Mouse (Mus musculus): ENCODE results near the gene Man1c1. TPM values are rescaled to one million over a fixed set of nuclear protein-coding genes. Genes with fewer than 3 reads are reported as not detected.

The Man1c1 gene
- polyA plus RNA-seq, 1 experiment from 2014 or later: 4.7 TPM

- no peak overlapping the region for H3K4me2 ChIP-seq
- no peaks in the 10 kb centered on the region for H3K27me3 ChIP-seq
- peaks cover 20% of the 10 kb centered on the region for H3K4me1 ChIP-seq
- no peaks in the 10 kb centered on the region for H3K36me3 ChIP-seq
- ATAC-seq (ENCODE audit: insufficient number of reproducible peaks, low FRiP score, low TSS enrichment, low read depth): no peak
- H3K27ac ChIP-seq: no peak overlapping the region
- WGBS: 85% methylated on average over 5 of the region's 5 CpGs
- no peak overlapping the region for H3K9ac ChIP-seq
- H3K9me3 ChIP-seq: no peaks in the 10 kb centered on the region
- H3K4me3 ChIP-seq: no peak overlapping the region
These were observed 96.4 kb downstream of the Man1c1 start for GRCm38 (mm10) chr4:134607679-134608078.

GRCm38 (mm10) chr4:134606054-134606453, 98.0 kb downstream of the Man1c1 start:
- Histone ChIP-seq H3K9me3 (no peaks in the 10 kb centered on the region), H3K4me2 (no peak overlapping the region), H3K36me3 (no peaks in the 10 kb centered on the region), H3K27ac (no peak overlapping the region), H3K4me1 (peaks cover 19% of the 10 kb centered on the region), H3K4me3 (no peak overlapping the region), H3K27me3 (no peaks in the 10 kb centered on the region), H3K9ac (no peak overlapping the region)
- 52% methylated on average over 5 of the region's 5 CpGs for WGBS
- ATAC-seq (ENCODE audit: insufficient number of reproducible peaks, low FRiP score, low TSS enrichment, low read depth): no peak

GRCm38 (mm10) chr4:134604472-134604871, 99.6 kb downstream of the Man1c1 start:
- H3K9me3 ChIP-seq: no peaks in the 10 kb centered on the region
- ATAC-seq (ENCODE audit: insufficient number of reproducible peaks, low FRiP score, low TSS enrichment, low read depth): no peak
- H3K4me3 ChIP-seq: no peak overlapping the region
- no peaks in the 10 kb centered on the region for H3K36me3 ChIP-seq
- no peak overlapping the region for H3K4me2 ChIP-seq
- H3K27ac ChIP-seq: no peak overlapping the region
- peaks cover 22% of the 10 kb centered on the region for H3K4me1 ChIP-seq
- WGBS: 35% methylated on average over 4 of the region's 4 CpGs
- H3K9ac ChIP-seq: no peak overlapping the region
- no peaks in the 10 kb centered on the region for H3K27me3 ChIP-seq

- no peak overlapping the region for H3K27ac ChIP-seq
- 43% methylated on average over 5 of the region's 5 CpGs for WGBS
- ATAC-seq (ENCODE audit: insufficient number of reproducible peaks, low FRiP score, low TSS enrichment, low read depth): no peak
These were observed 100.5 kb downstream of the Man1c1 start for GRCm38 (mm10) chr4:134603553-134603952.

GRCm38 (mm10) chr4:134602610-134603009, 101.5 kb downstream of the Man1c1 start:
- WGBS: 47% methylated on average over 3 of the region's 3 CpGs

More at GRCm38 (mm10) chr4:134603553-134603952, 100.5 kb downstream of the Man1c1 start:
- H3K36me3 ChIP-seq: no peaks in the 10 kb centered on the region
- no peak overlapping the region for H3K9ac ChIP-seq
- no peak overlapping the region for H3K4me3 ChIP-seq
- H3K4me1 ChIP-seq: peaks cover 22% of the 10 kb centered on the region
- H3K27me3 ChIP-seq: no peaks in the 10 kb centered on the region
- H3K4me2 ChIP-seq: no peak overlapping the region
- no peaks in the 10 kb centered on the region for H3K9me3 ChIP-seq

GRCm38 (mm10) chr4:134601981-134602380, 102.1 kb downstream of the Man1c1 start:
- Histone ChIP-seq H3K36me3 (no peaks in the 10 kb centered on the region), H3K4me1 (peaks cover 28% of the 10 kb centered on the region), H3K9ac (no peak overlapping the region), H3K4me2 (no peak overlapping the region), H3K9me3 (no peaks in the 10 kb centered on the region), H3K27me3 (no peaks in the 10 kb centered on the region), H3K4me3 (no peak overlapping the region), H3K27ac (no peak overlapping the region)
- 67% methylated on average over 7 of the region's 7 CpGs for whole genome bisulfite sequencing
- no peak for ATAC-seq (ENCODE audit: insufficient number of reproducible peaks, low FRiP score, low TSS enrichment, low read depth)

More at GRCm38 (mm10) chr4:134602610-134603009, 101.5 kb downstream of the Man1c1 start:
- no peak for ATAC-seq (ENCODE audit: insufficient number of reproducible peaks, low FRiP score, low TSS enrichment, low read depth)
- H3K27me3 ChIP-seq: no peaks in the 10 kb centered on the region
- H3K9ac ChIP-seq: no peak overlapping the region
- peaks cover 22% of the 10 kb centered on the region for H3K4me1 ChIP-seq
- H3K9me3 ChIP-seq: no peaks in the 10 kb centered on the region
- no peak overlapping the region for H3K4me3 ChIP-seq
- no peak overlapping the region for H3K27ac ChIP-seq
- H3K4me2 ChIP-seq: no peak overlapping the region
- H3K36me3 ChIP-seq: no peaks in the 10 kb centered on the region

- Histone ChIP-seq H3K36me3 (no peaks in the 10 kb centered on the region), H3K9ac (no peak overlapping the region), H3K4me1 (peaks cover 32% of the 10 kb centered on the region), H3K27me3 (no peaks in the 10 kb centered on the region), H3K4me2 (no peak overlapping the region), H3K27ac (no peak overlapping the region), H3K4me3 (no peak overlapping the region), H3K9me3 (no peaks in the 10 kb centered on the region)
- 39% methylated on average over 8 of the region's 8 CpGs for WGBS
- ATAC-seq (ENCODE audit: insufficient number of reproducible peaks, low FRiP score, low TSS enrichment, low read depth): no peak
These were observed 102.7 kb downstream of the Man1c1 start for GRCm38 (mm10) chr4:134601404-134601803.

GRCm38 (mm10) chr4:134600777-134601176, 103.3 kb downstream of the Man1c1 start:
- Histone ChIP-seq H3K27me3 (no peaks in the 10 kb centered on the region), H3K36me3 (no peaks in the 10 kb centered on the region), H3K9me3 (no peaks in the 10 kb centered on the region), H3K4me1 (peaks cover 26% of the 10 kb centered on the region), H3K4me3 (no peak overlapping the region), H3K27ac (no peak overlapping the region), H3K4me2 (no peak overlapping the region), H3K9ac (no peak overlapping the region)
- WGBS: 52% methylated on average over 7 of the region's 7 CpGs
- ATAC-seq (ENCODE audit: insufficient number of reproducible peaks, low FRiP score, low TSS enrichment, low read depth): no peak

- Histone ChIP-seq H3K4me3 (no peak overlapping the region), H3K4me2 (no peak overlapping the region), H3K36me3 (no peaks in the 10 kb centered on the region), H3K27ac (no peak overlapping the region), H3K27me3 (no peaks in the 10 kb centered on the region), H3K9ac (no peak overlapping the region), H3K9me3 (no peaks in the 10 kb centered on the region), H3K4me1 (peaks cover 26% of the 10 kb centered on the region)
- ATAC-seq (ENCODE audit: insufficient number of reproducible peaks, low FRiP score, low TSS enrichment, low read depth): no peak
- WGBS: 80% methylated on average over 9 of the region's 9 CpGs
These were observed 104.0 kb downstream of the Man1c1 start for GRCm38 (mm10) chr4:134600060-134600459.

- no peak for ATAC-seq (ENCODE audit: insufficient number of reproducible peaks, low FRiP score, low TSS enrichment, low read depth)
- Histone ChIP-seq H3K27me3 (no peaks in the 10 kb centered on the region), H3K27ac (no peak overlapping the region), H3K9me3 (no peaks in the 10 kb centered on the region), H3K4me2 (no peak overlapping the region), H3K4me3 (no peak overlapping the region), H3K36me3 (no peaks in the 10 kb centered on the region), H3K4me1 (peaks cover 30% of the 10 kb centered on the region), H3K9ac (no peak overlapping the region)
- WGBS: 63% methylated on average over 10 of the region's 10 CpGs
These were observed 107.0 kb downstream of the Man1c1 start for GRCm38 (mm10) chr4:134596816-134597692.

GRCm38 (mm10) chr4:134594731-134595439, 109.2 kb downstream of the Man1c1 start:
- Histone ChIP-seq H3K9me3 (no peaks in the 10 kb centered on the region), H3K4me1 (peaks cover 38% of the 10 kb centered on the region), H3K27ac (no peak overlapping the region), H3K27me3 (no peaks in the 10 kb centered on the region), H3K4me2 (no peak overlapping the region), H3K9ac (no peak overlapping the region), H3K4me3 (no peak overlapping the region), H3K36me3 (no peaks in the 10 kb centered on the region)
- no peak for ATAC-seq (ENCODE audit: insufficient number of reproducible peaks, low FRiP score, low TSS enrichment, low read depth)
- 88% methylated on average over 10 of the region's 10 CpGs for WGBS

GRCm38 (mm10) chr4:134592442-134592841, 111.6 kb downstream of the Man1c1 start:
- ATAC-seq (ENCODE audit: insufficient number of reproducible peaks, low FRiP score, low TSS enrichment, low read depth): no peak
- H3K27ac ChIP-seq: 0 out of 2 replicates have a peak overlapping the region, but pooled peaks have one; percentile 11
- no peaks in the 10 kb centered on the region for H3K36me3 ChIP-seq
- no peak overlapping the region for H3K4me3 ChIP-seq
- H3K4me2 ChIP-seq: no peak overlapping the region
- no peak overlapping the region for H3K9ac ChIP-seq
- no peaks in the 10 kb centered on the region for H3K27me3 ChIP-seq
- peaks cover 39% of the 10 kb centered on the region for H3K4me1 ChIP-seq
- WGBS: 35% methylated on average over 4 of the region's 4 CpGs
- no peaks in the 10 kb centered on the region for H3K9me3 ChIP-seq
